Mouse (Mus musculus): Measurements from ENCODE around the gene 1700018F24Rik.
"Not testable (repeated sequence)": the region's sequence is repeated elsewhere in the genome, so short reads cannot be mapped to it uniquely, and the experiment has no call there.

The 1700018F24Rik gene

DNA sequence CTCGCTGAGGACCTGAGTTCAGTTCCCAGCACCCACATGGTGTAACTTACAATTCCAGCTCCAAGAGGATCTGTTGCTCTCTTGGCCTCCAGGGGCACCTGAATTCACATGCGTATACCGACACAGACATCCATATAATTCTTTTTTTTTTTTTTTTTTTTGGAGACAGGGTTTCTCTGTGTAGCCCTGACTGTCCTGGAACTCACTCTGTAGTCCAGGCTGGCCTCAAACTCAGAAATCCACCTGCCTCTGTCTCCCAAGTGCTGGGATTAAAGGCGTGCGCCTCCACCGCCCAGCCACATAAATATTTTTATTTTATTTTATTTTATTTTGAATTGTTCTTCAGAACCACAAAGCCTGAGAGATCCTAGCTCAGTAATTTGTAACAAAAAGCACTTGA is 40.4 kb downstream of the 1700018F24Rik start:
- DNase-seq, result not testable (repeated sequence)

DNA sequence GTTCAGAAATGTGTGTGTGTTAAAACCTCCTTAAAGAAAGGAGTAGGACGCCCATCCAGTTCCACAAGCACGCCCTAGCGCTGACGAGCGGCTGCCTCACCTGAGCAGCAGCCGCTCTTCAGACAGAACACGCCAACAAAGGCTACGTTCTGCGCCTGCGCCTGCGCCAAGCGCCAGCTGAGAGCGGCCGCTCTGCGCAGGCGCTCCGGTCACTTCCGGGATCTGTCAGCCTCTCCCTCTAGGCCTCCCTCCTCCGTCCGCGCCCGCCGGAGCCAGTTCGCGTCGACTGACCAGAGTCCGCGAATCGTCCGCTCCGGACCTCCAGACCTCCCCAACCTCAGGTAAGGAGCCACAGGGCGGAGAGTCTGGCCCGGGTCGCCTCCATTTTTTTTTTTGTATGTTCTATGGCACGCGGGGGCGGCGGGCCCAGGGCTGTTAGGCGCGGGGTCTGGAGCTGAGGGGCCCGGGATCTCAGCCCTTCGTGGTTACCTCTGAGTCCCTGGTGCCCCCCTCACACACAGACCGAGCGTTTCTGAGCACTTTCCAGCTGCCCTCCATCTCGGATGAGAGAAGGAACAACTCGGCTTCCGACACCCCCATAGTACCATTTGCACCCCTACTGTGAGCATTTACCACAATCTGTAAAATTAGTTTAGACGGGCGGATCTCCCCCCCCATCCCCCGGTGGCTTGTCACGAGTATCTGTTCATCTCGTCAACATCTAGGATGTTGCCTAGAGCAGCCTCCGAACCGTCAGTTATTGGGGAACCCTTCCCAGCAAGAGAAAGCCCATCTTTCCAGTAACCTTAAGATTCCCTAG is 41.1 kb downstream of the 1700018F24Rik start, which contains the start of the genes Arpc1a and Kpna7:
TSS of gene Arpc1a (plus strand) at position 199 of the 820 bp plus-strand sequence.
TSS of gene Kpna7 (minus strand) at position 399 of the 820 bp plus-strand sequence.
- DNase-seq, result peak; percentile 95 to 98

DNA sequence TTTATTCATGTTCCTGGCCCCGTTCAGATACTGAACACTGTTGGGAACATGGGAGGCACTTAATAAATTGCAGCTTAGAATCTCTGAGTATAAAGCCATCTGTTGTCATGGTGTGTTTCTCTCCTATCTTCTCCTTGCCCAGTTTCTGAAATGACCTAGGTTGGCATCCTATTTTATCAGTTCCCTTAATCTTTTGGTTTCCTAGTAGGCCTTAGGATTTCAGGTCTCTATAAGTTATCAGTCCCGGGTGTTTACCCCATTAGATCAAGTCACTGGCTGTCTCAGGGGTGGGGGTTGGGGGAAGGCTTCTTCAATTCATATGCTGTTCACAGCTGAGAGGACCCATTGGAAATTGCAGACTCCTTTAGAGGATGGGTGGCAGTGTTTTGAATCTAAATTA is 42.0 kb downstream of the 1700018F24Rik start:
- no peak for DNase-seq

DNA sequence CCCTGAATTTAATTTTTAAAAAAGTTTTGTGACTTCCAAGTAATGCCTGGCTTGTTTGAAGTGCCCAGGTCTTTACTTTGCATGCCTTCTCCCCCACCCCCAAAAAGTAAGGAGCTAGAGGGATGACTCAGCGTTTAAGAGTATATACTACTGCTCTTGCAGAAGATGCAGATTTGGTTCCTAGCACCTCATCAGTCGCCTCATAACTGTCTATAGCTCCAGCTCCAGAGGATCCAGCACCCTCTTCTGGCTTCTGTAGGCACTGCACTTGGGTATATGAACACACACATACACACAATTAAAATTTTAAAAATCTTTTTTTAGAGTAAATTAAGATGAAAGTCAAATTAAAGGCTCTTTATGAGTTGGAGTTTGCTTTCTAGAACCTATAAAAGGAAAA is 45.4 kb downstream of the 1700018F24Rik start:
- no peak for DNase-seq

DNA sequence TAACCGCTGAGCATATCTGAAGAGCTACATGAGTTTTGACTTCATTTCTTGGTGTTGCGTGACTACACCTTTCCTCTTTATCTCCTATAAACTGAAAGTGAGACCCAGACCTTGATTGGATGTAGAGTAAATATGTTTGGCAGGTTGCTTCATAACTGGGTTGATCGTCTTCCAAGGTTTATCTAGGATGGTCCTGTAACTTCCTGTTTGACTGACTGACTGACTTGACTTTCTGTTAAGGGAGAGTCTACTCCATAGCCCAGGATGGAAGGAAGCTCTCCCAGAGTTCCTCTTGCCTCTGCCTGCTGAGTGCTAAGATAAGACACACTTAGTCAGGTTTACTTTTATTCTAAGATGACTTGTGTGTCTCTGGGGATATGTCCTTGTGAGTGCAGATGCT is 47.1 kb downstream of the 1700018F24Rik start:
- no peak for DNase-seq

Measured in cerebellum, postnatal 25 days (tissue).